Mouse (Mus musculus) testis, postnatal 14 days (tissue): Measurements from ENCODE around the gene Pigz.

ENCODE experiments used
- DNase-seq: peaks from one replicate; pipeline ENCODE4 v3.0.0; 2021; ENCODE audit warnings: low spot score

The Pigz gene

GRCm38 (mm10) chr16:31933751-31934549 lies at the start of gene Pigz:
Pigz (plus strand) TSS chr16:31933851.
- no peak for DNase-seq

- no peak for DNase-seq
Measured at GRCm38 (mm10) chr16:31883902-31884301, 49.7 kb upstream of the Pigz start.

GRCm38 (mm10) chr16:31890907-31891306 lies 42.7 kb upstream of the Pigz start:
- DNase-seq: no peak

GRCm38 (mm10) chr16:31893396-31894141 lies 40.1 kb upstream of the Pigz start:
- DNase-seq: no peak

- DNase-seq: peak; percentile 50
Measured at GRCm38 (mm10) chr16:31896971-31897774, 36.5 kb upstream of the Pigz start.

- DNase-seq: no peak
Measured at GRCm38 (mm10) chr16:31898546-31899326, 34.9 kb upstream of the Pigz start.

GRCm38 (mm10) chr16:31901886-31902285 lies 31.8 kb upstream of the Pigz start:
- no peak for DNase-seq

- no peak for DNase-seq
Measured at GRCm38 (mm10) chr16:31903239-31903638, 30.4 kb upstream of the Pigz start.

GRCm38 (mm10) chr16:31905331-31905730 lies 28.3 kb upstream of the Pigz start:
- DNase-seq: no peak

- no peak for DNase-seq
Measured at GRCm38 (mm10) chr16:31905891-31906825, 27.5 kb upstream of the Pigz start.

- no peak for DNase-seq
Measured at GRCm38 (mm10) chr16:31906896-31907295, 26.8 kb upstream of the Pigz start.

- DNase-seq: no peak
Measured at GRCm38 (mm10) chr16:31908959-31909358, 24.7 kb upstream of the Pigz start.

- no peak for DNase-seq
Measured at GRCm38 (mm10) chr16:31910281-31910847, 23.3 kb upstream of the Pigz start.

- DNase-seq: no peak
Measured at GRCm38 (mm10) chr16:31917776-31918175, 15.9 kb upstream of the Pigz start.

GRCm38 (mm10) chr16:31918248-31918724 lies 15.4 kb upstream of the Pigz start:
- DNase-seq: peak; percentile 61

GRCm38 (mm10) chr16:31924368-31924767 lies 9.3 kb upstream of the Pigz start:
- DNase-seq: no peak

GRCm38 (mm10) chr16:31926091-31926490 lies 7.6 kb upstream of the Pigz start:
- DNase-seq: no peak

GRCm38 (mm10) chr16:31926547-31927182 lies 7.0 kb upstream of the Pigz start:
- DNase-seq: no peak

- DNase-seq: no peak
Measured at GRCm38 (mm10) chr16:31927412-31927811, 6.2 kb upstream of the Pigz start.

GRCm38 (mm10) chr16:31931330-31931729 lies 2.3 kb upstream of the Pigz start:
- DNase-seq: no peak
